Mouse (Mus musculus): Measurements from ENCODE around the gene Zscan21.

GRCm38 (mm10) chr5:138138585-138138984 is 21.9 kb downstream of the Zscan21 start:
- TF ChIP-seq CHD2 (IDR thresholded peaks at IDR 0.05; ENCODE audit: low read depth, low read length) (no peak), ZNF384 (IDR thresholded peaks at IDR 0.05; ENCODE audit: low read depth, low read length) (no peak), HCFC1 (IDR thresholded peaks at IDR 0.05; ENCODE audit: borderline replicate concordance, insufficient read depth, low read length) (no peak)
